Mouse (Mus musculus) gastrocnemius, postnatal 36 days (tissue): ENCODE measurements around the gene Smarca5. TPM values are rescaled to one million over a fixed set of nuclear protein-coding genes. Genes with fewer than 3 reads are reported as not detected.
"Not testable (repeated sequence)": the region's sequence is repeated elsewhere in the genome, so short reads cannot be mapped to it uniquely, and the experiment has no call there.

Experiments
- DNase-seq, 2 experiments: peaks; one replicate each; pipeline ENCODE4 v3.0.0; 2022
- intact Hi-C: fragments of 180-260 bp; cut with DNase I; formaldehyde crosslinking; loops from one replicate; pipeline ENCODE4 v1.15.1; 2025
- long read RNA-seq, 2 experiments: library from polyadenylated mRNA; stranded (forward); transcript quantifications; one replicate each; pipeline ENCODE4 v2.0.0; 2021
- total RNA-seq, 2 experiments: library from RNA; stranded (reverse); gene quantifications; 2 replicates each; pipeline ENCODE4 v1.2.3; 2021

The Smarca5 gene
- 10 to 100 TPM; 21.2 to 25.2 TPM for total RNA-seq
- long read RNA-seq, experiment 1, full-length matches to known transcripts, result 4 of 19 reads
- long read RNA-seq, experiment 1, partial matches to known transcripts, result 2 of 19 reads
- long read RNA-seq, experiment 1, other reads (novel, unspliced or antisense), result 13 of 19 reads
- long read RNA-seq, experiment 2, full-length matches to known transcripts, result 5 of 25 reads
- long read RNA-seq, experiment 2, partial matches to known transcripts, result 8 of 25 reads
- long read RNA-seq, experiment 2, other reads (novel, unspliced or antisense), result 12 of 25 reads

- intact Hi-C loops, result not testable (repeated sequence)
- DNase-seq, result peak; percentile 90 to 96
Observed at GRCm38 (mm10) chr8:80739155-80739924, at the start of gene Smarca5. Smarca5 (minus strand) TSS chr8:80739497.

DNA sequence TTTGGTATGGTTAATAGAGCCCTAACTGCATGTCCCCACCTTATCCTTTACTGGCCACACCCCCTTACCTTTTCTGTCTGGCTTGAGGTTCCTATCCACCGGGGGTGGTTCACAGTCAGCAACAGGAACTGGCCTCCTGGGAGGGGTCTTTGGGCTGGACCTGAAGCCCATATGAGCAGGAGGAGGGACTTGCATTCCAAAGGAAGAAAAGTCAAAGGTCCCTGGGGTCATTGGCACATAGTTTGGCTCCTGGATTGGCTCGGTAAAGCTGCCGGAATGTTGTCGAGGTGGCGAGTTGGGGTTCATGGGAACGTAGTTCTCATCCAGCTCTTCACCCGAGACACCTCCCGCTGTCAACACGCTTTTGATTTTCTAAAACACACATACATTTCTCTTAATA is 45.3 kb upstream of the Smarca5 start:
- DNase-seq, result no peak
- intact Hi-C loops, result no loop called here

DNA sequence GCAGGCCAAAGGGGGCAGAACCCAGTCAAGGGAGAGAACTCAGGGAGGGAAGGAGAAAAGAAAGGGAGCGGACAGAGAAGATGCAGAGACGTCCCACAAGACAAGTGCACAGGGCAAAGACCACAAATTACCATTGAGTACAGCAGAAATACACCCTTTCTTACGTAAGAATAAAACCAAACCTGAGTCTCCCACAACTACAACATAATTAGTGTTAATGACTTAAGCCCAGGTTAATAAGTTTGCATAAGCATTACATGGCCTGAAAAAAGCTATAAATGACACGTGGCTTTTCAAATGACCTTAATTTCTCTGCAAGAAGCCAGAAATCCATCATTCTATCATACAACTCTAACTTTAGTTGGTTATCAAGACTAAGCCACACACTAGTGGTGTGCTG is 44.0 kb upstream of the Smarca5 start:
- intact Hi-C loops, result no loop called here
- DNase-seq, result no peak

DNA sequence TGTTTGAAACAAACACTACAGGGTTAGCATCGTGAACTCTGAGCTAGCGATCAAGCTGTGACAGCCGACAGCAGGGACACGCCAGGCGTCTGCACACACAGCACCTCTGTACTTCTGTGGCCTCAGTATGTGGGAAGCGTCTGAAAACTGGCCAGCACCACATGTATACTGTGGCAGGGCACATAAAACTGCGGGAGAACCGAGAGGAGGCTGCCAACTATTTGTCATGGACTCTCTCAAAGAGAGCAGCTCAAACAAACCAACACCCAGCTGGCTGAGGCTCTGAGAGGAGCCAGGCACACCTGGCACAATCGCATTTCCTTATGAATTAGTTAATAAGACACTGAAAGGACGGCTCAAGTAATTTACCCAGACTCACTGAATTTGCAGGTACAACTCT is 42.0 kb upstream of the Smarca5 start:
- intact Hi-C loops, result no loop called here

DNA sequence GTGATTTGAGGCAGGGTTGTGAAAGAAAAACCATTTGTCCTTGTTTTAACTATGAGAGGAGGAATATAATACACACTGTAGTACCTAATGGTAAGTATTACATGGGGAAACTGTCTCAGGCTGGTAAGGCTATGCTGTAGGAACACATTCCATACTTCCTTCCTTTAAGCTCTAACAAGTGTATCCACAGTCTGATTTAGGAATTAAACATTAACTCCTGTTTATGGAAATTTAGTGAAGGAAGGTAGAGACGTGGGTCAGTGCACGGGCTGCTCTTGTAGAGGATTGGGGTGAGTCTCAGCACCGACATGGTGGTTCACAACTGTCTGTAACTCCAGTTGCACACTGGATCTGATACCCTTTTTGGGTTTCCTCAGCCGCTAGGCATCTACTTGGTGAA is 41.0 kb upstream of the Smarca5 start:
- intact Hi-C loops, result no loop called here
- DNase-seq, result no peak

More for the DNA sequence above, 42.0 kb upstream of the Smarca5 start:
- no peak for DNase-seq

DNA sequence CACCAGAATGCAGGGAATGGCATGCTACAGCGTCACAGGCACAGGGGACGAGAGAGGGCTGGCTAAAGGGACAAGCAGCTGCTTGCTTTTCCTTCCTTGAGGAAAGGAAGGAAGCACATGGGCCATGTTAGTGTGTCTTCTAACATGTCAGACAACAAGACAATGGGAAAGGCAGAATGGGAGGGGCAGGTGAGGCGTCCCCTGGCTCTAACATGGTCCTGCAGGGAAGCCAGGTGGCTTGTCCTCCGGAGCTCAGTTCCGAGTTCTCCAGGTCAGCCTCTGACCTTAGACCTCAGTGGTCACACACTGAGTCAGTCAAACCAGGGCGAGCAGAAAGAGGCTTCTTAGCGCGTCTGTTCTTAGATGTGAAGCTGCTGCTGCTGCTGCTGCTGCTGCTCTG is 37.1 kb upstream of the Smarca5 start:
- DNase-seq, result no peak
- intact Hi-C loops, result no loop called here

- intact Hi-C loops, result loop anchor here (5.0 kb wide), 1 partner anchor 104 kb away; no protein-coding TSS in a partner anchor
Observed at GRCm38 (mm10) chr8:80772732-80773460, 33.6 kb upstream of the Smarca5 start.

DNA sequence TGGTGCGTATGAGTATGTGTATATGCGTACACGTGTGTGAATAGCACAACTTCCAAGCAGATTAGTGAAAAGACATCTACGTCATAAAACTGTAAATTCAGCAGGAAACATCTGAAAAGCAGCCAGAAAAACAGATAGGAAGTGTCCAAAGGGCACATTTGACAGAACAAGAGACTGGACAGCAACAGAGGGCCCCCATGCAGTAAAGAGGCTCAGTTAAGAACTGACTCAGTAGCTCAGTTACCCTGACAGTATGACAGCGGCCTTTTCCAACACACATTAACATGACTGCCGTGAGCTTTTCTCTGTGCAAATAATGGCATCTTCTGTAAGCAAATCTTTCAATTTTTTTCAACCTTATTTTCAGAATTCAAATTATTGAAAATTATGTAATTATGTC is 29.2 kb upstream of the Smarca5 start:
- DNase-seq, result no peak
- intact Hi-C loops, result loop anchor here (5.0 kb wide), 1 partner anchor 224 kb away; no protein-coding TSS in a partner anchor

More at GRCm38 (mm10) chr8:80772732-80773460, 33.6 kb upstream of the Smarca5 start:
- DNase-seq, result no peak

- intact Hi-C loops, result loop anchor here (2.0 kb wide), 1 partner anchor 242 kb away; no protein-coding TSS in a partner anchor
- DNase-seq, result peak; percentile 71 to 75
Observed at GRCm38 (mm10) chr8:80753017-80753715, 13.9 kb upstream of the Smarca5 start.

DNA sequence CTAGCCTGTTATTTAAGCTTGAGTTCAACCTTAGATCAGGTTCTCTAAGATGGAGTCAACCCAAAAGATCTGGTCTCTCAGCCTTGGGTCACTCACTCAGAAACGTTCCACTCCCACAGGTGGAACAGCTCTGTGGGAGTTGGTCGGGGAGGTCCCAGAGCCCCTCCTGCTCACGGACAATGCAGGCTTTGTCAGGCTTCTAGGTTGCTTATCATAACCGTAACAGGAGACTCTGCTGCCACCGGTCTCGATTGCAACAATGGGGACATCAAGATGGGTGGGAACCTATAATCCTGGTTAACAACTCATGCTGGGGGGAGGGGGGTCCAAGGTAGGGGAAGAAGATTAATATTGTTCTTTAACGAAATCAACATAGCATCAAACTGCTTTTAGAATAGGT is 13.1 kb upstream of the Smarca5 start:
- intact Hi-C loops, result loop anchor here (2.0 kb wide), 1 partner anchor 242 kb away; no protein-coding TSS in a partner anchor
- no peak for DNase-seq

DNA sequence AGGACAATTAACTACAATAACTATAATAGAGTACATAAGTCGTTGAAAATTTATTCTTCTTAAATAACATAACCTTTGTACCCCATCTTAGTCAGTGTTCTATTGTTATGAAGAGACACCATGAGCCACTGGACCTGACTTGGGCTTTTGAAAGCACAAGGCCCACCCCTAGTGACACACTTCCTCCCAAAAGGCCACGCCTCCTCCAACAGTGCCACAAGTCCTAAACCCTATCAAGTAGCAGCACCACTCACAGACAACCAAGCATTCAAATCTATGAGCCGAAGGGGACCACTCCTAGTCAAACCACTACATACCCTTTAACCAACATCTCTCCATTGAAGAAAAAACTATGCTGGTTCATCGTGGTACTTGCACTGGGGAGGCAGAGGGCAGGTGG is 9.8 kb upstream of the Smarca5 start:
- intact Hi-C loops, result no loop called here
- no peak for DNase-seq

DNA sequence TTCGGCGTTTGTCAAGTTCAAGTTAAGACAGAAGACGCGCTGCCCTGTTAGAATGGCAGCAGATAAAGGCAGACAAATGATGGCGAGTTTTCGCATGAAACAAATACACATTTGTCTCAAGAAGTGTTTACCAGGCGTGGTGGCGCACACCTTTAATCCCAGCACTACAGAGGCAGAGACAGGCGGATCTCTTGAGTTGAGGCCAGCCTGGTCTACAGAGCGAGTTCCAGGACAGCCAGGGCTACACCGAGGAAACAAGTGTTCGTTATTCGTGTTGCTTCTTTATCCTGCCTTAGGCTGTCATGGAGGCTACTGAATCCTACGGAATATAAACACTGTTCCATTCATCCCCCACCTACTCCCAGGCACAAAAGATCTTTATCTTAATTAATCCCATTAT is 635 bp upstream of the Smarca5 start:
- DNase-seq, result no peak

DNA sequence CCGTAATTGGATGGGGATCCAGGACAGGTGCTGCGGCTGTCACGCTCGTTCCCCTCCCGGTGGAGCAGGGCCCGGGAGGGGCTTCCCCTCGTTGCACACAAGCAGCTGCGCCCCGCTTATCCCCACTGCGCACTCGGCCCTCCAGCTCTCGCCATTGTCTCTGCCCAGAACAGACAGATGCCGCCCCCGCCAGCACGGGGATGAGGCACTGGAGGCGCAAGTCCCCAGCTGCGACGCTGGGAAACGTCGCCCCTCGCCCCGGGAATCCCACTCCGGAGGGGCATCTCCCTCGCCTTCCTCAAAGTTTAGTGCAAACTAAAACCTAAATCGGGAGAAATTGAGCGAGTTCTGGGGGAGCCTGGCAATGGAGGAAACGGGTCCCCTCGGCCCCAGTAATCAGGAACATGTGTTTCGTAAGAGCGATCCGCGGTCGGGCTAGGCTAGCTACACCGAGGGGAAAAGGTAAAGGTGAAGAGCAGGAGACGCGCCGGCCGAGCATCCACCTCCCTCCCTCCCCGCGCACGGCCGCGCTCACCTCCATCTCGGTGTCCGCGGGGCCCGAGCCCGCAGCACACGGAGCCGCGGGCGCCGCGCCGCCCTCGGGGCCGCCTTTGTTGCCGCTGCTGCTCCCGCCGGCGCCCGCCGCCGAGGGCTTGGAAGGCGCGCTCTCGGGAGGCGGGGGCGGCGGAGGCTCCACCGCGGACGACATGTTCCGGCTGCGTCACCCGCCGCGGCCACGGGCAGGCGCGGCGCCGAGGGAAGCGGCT is 726 bp downstream of the Smarca5 start:
- DNase-seq, result peak; percentile 9 to 25
- intact Hi-C loops, result no loop called here

More for the DNA sequence above, 635 bp upstream of the Smarca5 start:
- intact Hi-C loops, result no loop called here

DNA sequence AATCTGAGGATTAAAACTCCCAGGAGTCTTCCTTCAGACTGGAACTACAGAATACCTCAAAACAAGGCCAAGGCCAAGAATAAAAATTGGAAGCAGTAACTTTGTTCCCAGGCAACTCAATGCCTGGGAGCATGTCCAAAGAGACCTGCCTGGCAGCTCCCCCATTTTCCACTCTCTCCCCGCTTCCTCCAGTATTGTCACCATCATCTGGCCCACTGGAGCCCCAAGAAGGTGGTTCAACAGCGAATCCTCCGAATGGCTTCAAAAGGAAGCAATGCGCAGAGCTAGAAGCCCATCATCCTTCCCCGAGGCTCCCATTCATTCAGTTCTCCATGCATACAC is 1.3 kb downstream of the Smarca5 start:
- intact Hi-C loops, result no loop called here
- DNase-seq, result peak in 1 of 2 experiments; percentile 20

DNA sequence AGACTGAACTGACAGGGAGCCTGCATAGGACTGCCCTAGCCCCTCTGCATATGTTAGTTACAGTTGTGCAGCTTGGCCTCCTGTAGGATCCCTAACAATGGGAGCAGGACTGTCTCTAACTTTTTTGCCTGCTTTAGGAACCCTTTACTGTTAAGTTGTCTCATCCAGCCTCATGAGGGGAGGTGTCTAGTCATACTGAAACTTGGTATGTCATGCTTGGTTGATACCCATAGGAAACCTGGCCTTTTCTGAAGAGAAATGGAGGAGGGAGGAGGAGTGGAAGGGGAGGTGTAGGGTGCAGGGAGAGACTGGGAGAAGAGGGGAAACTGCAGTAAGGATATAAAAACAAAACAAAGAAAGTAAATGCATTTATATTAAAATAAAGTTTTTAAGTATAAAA is 7.0 kb downstream of the Smarca5 start:
- intact Hi-C loops, result no loop called here
- DNase-seq, result no peak

DNA sequence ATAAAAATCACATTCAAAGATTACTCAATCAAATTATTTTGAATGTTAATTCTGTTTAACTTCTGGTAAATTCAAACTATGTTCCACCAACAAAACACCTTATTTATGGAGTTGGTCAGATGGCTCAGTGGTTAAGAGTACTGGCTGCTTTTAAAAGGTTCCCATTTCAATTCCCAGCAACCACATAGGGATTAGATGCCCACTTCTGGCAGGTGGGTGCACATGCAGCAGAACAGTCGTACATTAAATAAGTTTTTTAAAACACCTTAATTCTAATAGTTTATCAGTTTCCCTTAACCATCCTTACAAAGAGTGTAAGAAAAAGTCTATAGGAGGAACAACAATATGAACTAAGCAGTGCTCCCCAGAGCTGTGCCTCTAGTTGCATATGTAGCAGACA is 24.8 kb downstream of the Smarca5 start:
- DNase-seq, result no peak
- intact Hi-C loops, result loop anchor here (10.0 kb wide), 1 partner anchor 1030 kb away; no protein-coding TSS in a partner anchor

DNA sequence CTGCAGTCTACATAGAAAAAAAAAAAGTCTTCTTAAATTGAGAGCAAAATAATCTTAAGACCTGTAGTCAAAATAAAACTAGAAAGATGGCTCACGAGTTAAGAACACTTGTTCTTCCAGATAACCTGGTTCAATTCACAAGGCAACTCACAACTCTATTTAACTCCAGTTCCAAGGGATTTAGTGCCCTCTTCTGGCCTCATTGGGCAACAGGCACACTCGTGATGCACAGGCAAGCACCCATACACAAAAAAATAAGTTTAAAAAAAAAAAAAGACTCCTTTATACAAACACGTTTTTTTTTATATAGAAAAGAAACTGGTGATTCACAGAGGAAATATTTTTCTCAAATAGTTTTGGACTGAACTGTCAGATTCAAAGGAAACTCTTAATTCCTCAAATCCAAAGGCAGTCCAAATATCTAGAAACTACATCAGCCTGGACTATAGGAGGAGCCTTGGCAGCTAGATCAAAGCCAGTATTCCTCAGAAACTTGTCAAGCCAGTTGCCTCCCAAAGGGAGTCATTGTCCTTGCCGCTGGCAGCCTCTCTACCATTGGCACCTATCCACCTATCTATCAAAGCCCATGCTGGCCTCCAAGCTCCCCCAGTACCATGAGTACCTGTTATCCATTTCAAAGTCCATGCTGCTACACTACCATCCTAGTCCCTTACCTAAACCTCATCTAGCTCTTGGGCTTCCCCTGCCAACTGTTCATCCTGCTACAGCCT is 28.5 kb downstream of the Smarca5 start:
- intact Hi-C loops, result loop anchor here (10.0 kb wide), 1 partner anchor 1026 kb away; no protein-coding TSS in a partner anchor
- no peak for DNase-seq

- DNase-seq, result peak; percentile 20 to 26
Observed at GRCm38 (mm10) chr8:80688141-80688540, 51.2 kb downstream of the Smarca5 start.

More at GRCm38 (mm10) chr8:80688141-80688540, 51.2 kb downstream of the Smarca5 start:
- intact Hi-C loops, result loop anchor here (1.0 to 10.0 kb wide), 2 partner anchors 195 to 953 kb away; partner anchors contain the start of gene Gypa
